Mouse (Mus musculus) stomach, postnatal 0 days (tissue): ENCODE results near the gene Rpp38.

Experiments
- CTCF ChIP-seq: IDR thresholded peaks from 2 replicates; pipeline ENCODE4 v1.5.1; 2016; ENCODE audit warnings: antibody characterized with exemption, low read depth, mild to moderate bottlenecking, moderate library complexity
- EP300 ChIP-seq: optimal IDR thresholded peaks from 2 replicates; pipeline ENCODE3; 2016; ENCODE audit warnings: antibody characterized with exemption

- TF ChIP-seq CTCF (no peak), EP300 (no peak)
Observed at GRCm38 (mm10) chr2:3348422-3348821, 16.0 kb upstream of the Rpp38 start.
